Mouse (Mus musculus): ENCODE results near the gene Fam83f.

Fam83f gene

DNA sequence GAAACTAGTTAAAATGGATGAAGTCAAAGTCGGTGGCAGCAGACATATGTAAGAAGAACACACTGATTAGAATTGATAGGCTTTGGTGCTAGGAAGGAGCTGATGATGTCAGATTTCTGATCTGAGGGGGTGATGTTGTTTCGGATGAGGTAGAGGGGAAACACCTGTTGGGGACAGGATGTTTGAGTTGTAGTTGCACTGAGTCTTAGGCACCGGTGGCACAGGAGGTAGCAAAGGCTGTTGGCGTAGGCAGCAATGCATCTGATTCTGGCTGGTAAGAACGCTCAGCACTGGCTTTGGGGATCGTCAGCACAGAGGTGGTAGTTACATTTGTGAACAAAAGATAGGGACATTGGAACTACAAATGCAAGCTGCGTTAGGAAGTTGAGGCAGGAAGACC, 72.0 kb downstream of the Fam83f start:
- DNase-seq (ENCODE audit: low read depth): no peak

DNA sequence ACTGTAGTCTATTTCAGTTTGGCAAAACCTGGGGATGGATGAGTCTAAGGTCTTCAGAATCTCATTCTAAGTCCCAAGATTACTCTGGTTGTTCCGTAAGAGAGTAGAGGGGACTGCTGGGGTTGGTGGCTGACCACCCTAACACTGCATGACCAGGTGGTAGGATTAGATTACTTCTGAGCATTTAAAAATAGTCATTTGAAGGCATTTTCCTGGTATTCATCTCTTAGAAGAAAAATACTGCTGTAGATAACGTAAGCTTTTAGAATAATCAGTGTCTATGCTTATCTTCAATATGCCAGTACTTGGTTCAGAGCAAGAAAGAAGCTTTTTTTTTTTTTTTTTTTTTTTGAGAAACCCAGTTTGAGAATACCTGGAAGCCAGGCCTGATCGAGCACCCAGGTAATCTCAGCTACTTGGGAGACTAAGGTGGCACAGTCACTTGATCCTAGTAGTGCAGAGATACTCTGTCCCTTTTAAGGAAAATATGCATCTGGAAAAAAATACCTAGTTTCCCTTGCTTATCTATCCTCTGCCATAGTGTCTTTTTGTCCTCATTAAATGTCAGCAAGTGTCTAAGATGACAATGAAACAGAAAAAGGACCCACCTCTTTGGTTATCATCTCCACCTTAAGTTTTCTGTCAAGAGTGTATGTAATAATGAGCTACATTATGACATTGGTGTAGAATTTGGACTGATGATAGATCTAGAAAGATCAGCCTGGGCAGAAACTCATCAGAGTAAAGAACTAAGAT, 73.2 kb downstream of the Fam83f start:
- no peak for DNase-seq (ENCODE audit: low read depth)

GRCm38 (mm10) chr15:80748979-80749378, 77.3 kb downstream of the Fam83f start:
- no peak for DNase-seq (ENCODE audit: low read depth)

All from c-Kit-positive CD71-negative TER-119-negative erythroid progenitor cells, embryonic 14.5 days (primary cell).